Mouse (Mus musculus) 3T3-L1 (cell line): ENCODE measurements at regions not wholly inside any gene's neighbourhood (a gene's known extent, or its start where the extent isn't known, plus 50 kb on each side); places are given as distances from the start of the nearest gene placed in this dataset.

Experiments
- DNase-seq: peaks from one replicate; pipeline ENCODE4 v3.0.0-alpha.2; 2015; ENCODE audit warnings: low read depth, low spot score

DNA sequence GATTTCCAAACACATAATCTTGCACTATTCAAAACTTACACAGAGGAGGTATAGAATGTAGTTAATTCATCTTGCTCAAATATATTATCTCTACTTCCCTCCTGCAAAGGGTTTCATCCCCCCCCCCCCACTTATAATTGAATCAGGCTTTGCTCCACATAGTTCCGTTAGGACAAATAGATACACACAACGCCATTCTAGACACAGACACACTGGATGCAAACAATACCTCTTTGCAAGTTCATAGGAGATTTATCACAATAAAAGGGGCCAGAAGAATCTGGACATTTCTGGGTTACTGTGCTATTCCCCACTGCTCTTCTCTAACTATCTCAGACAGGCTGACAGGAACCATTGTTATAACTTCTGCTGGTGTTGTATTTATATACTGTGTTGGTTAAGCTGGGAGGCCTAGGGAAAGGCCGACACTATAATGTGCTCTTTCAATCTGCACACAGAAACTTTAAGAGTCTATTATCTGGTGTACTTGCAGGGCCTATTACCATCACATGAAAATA lies 410.6 kb upstream of the Tenm3 start:
- no peak for DNase-seq

DNA sequence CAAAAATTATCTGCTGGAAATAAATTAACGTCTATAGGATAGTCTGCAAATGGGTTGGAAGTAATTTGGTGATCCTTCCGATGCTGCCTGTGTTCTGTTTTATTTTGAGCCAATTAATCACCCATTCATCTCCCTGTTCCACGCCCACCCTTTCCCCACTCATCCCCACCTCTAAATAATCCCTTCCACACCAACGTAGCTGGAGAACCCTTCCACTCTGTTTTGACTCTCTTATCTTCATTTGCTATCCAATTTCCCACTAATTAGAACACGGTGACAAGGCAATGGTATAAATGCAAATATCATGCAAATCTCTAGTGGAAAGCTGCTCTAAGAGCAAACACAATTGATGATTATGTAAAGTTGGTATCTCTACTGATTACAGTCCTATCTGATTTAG lies 399.3 kb upstream of the Tenm3 start:
- no peak for DNase-seq

GRCm38 (mm10) chr8:49236822-49237071 lies 393.0 kb upstream of the Tenm3 start:
- no peak for DNase-seq

GRCm38 (mm10) chr8:49236021-49236821 lies 392.5 kb upstream of the Tenm3 start:
- no peak for DNase-seq

- no peak for DNase-seq
These were observed 380.2 kb upstream of the Tenm3 start for GRCm38 (mm10) chr8:49223841-49224420.

DNA sequence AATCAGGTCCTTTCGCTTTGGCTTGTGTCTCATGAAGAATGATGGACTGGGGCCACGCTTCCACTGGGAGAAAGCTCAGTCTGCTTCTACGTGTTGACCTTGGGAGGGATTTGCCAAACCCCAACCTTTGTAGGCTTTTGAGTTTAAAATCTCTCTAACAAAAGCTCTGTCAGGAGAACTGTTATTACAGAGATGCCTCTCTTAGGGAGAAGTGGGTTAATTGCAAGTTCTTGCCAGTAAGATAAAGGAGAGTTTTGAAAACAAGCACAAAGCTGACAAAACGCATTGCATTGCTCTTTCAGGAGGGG lies 351.5 kb upstream of the Tenm3 start:
- no peak for DNase-seq

DNA sequence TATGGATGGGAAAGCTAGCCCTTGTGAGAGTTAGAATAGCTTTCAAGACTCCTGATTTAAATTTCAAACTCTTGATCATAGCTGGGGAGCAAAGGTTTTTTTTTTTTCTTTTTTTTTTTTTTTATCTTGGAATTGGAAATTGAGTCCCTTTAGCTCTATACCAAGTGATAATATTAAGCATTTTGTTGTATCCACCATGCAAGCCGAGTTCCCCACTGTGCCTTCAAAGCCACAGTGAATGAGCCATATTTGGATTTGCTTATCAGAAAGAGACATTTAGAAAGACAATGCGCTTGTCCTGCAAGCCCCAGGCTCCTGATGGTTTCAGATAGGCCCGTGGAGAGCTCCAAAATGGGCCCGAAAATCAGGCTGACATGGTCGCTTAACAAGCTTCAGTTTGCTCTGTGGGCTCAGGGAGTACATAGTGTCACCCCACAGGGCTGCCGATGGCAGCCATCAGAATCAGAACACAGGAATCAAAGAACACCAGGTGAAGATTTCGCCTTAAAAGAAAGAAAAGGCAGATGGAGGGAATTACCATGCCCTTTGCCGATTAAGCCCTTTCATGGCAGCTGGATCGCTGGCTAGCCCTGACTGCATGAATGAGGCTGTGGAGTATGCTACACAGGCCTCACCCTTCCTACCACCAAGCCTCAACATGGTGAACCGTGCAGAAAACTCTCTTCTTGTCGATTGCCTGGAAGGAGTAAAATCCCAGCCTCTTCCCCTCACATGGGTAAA lies 351.0 kb upstream of the Tenm3 start:
- no peak for DNase-seq

DNA sequence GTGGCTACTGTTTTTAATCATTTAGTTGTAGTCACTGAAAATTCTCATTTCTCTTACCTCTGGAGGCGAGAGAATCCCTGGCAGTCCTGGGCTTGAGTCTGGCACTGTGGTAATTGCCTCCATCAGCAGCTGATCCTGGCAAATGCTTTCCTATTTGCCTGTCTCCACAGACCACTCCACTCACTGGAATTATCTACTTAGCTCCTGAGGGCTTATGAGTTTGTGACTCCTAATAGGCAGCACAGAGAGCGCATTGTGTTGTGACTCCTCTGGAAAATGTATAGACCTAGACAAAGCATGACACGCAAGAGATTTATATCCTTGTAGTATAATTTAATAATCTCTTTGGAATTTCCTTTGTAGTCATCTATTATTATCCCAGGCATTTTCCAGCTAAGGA lies 343.1 kb upstream of the Tenm3 start:
- DNase-seq, result no peak

DNA sequence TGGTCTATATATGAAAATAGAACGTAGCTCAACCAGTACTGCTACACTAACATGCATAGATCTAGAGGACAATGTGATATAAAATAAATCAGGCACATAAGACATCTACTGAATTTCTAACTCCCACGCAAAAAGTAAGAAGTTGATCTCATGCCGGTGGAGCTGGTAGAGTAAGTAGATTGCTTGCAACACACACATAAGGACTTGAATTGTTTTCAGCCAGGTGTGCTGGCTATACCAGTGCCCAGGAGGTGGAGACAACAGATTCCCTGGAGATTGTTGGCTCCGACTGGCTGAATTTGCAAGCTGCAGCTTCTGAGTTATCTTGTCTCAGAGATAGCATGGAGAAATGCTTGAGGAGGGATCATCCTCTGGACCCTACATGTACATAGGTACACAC lies 331.6 kb upstream of the Tenm3 start:
- DNase-seq, result no peak

GRCm38 (mm10) chr8:49174956-49175355 lies 331.2 kb upstream of the Tenm3 start:
- DNase-seq, result no peak

GRCm38 (mm10) chr8:49159318-49159717 lies 315.6 kb upstream of the Tenm3 start:
- peak; percentile 43 for DNase-seq

DNA sequence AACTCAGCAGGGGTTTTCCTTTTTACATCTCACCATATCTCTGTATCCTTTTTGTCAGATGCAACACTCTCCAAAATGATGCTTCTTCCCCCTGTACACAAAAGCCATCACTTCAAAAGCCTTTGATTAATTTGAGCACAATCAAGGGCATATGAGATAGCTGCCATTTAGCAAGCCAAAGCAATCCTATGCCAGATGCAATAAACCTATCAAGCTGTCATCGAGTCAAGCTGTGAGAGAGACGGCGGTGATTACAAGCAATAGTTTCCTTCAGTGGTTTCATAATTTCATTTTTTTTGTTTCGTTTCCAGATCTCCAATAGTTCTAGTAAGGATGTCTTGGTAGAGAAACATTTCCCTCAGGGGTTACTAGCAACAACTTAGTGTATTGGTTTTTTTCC lies 314.4 kb upstream of the Tenm3 start:
- peak; percentile 18 for DNase-seq

- DNase-seq, result no peak
These were observed 292.8 kb upstream of the Tenm3 start for GRCm38 (mm10) chr8:49136503-49137044.

DNA sequence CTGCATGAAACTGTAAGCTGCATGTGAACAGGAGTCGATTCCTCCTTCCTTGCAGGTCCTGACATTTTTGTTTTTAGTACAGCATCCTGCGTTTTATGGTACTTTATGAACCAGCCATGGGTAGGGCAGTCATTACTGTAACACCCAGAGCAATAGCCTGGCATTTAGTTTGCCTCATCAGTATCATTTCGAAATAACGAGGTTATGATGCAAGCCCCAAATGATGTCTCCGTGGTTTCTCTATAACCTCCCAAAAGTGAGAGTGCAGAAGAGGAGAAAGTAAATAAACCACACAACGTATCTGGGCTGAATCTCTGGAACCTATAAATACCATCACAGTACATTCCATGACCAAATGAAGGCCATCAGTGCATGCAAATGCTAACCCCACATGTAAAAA lies 265.3 kb upstream of the Tenm3 start:
- no peak for DNase-seq

DNA sequence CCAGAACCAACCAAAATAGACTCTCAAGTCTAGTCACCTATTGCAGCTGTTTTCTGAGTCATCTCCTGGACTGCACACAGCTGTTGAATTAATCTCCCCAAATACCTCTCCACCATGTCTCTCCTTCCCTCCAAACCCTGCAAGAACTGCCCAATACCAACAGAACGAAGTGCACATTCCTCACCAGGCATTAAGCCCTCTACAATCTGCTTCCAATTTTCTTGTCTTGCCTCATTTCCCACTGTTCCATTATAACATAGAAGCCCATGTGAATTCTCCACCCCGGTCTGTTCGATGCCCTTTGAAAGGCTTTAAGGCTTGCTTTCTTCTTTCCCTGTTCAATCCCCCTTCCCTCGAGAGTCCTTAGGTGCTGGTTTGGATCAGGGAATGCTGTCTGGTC lies 264.9 kb upstream of the Tenm3 start:
- peak; percentile 31 for DNase-seq

GRCm38 (mm10) chr8:49106531-49106930 lies 262.8 kb upstream of the Tenm3 start:
- DNase-seq, result no peak

- DNase-seq, result no peak
These were observed 257.4 kb upstream of the Tenm3 start for GRCm38 (mm10) chr8:49101156-49101555.

DNA sequence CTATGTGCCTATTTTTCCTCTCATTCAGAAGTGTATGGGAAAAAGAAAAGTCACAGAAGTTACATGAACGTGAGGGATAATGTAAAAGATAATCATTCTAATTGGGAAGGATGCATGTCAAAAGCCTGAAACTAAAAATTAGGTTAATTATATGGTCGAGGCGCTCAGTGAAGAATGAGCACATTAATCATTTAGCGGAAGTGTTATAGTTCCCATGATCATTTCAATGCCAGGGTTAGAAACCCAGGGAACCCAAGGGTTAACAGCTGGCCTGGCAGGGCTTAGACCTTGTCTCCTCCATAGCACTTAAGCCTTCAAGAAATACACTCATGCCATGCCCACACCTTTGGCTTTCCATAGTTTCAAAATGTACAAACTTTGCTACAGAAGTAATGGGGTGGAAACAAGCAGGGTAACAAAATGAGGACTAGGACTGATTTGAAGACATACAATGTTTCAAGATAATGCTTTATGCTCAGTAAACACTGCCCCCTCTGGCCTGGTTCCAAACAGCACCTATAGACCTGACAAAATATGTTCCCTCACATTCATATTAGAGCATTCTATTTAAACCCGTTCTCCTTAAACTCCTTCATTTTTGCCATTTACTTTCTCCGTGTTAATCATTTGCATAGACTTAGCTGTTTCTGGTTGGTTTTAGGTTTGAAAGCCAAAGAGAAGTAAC lies 240.6 kb upstream of the Tenm3 start:
- DNase-seq, result peak; percentile 18

DNA sequence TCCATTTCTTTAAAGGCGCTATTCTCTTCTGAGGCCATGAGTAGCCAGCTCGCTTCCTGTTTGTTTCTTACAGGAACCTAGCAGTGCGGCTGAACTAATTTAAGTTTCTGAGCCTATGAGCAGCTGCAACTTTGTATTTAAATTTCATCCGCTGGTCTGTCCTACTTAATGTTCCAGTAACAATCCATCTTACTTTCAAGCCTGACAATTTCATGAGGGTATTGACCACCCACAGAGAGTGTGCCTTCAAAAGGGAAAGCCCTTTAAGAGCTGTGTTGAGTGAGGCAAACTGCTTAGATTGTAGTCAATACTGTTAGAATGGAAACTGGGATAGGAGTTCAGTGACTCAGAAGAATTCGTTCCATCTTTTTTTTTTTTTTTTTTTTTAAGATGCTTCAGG lies 225.7 kb upstream of the Tenm3 start:
- no peak for DNase-seq

- no peak for DNase-seq
These were observed 219.5 kb upstream of the Tenm3 start for GRCm38 (mm10) chr8:49063256-49063655.

DNA sequence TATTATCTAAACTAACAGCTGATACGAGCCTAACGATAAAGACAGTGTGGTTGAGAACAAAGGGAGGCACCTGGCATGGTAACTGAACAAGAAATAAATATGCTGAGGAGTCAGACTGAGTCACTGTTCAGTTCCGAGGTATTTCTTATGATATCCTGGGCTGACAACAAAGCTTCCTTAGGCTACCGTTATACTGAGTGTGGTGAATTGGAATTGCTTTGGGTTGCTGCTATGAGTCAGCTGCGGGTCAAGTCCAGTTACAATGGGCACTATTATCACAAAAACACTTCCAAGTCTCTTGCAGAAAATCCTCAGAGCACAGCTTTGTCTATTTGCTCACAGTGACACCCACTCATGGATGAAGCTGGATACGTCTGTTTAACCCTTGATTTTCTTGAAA lies 199.5 kb upstream of the Tenm3 start:
- DNase-seq, result peak; percentile 73
